Mouse (Mus musculus) embryonic fibroblast, embryonic 13.5 days (primary cell): Measurements from ENCODE around the gene Gm49320. TPM values are rescaled to one million over a fixed set of nuclear protein-coding genes. Genes with fewer than 3 reads are reported as not detected.

ENCODE experiments used
- H3K27ac ChIP-seq: 2 replicates; pipeline ENCODE4 v1.5.1; 2012; ENCODE audit warnings: low read length, control low read depth, inconsistent platforms; ENCODE audit not compliant: insufficient read depth
- H3K4me1 ChIP-seq: 2 replicates; pipeline ENCODE4 v1.6.1; 2011; ENCODE audit warnings: low read length; ENCODE audit not compliant: control insufficient read depth, insufficient read depth
- H3K4me3 ChIP-seq: 2 replicates; pipeline ENCODE4 v1.5.1; 2011; ENCODE audit warnings: mild to moderate bottlenecking, control low read depth, low read length; ENCODE audit not compliant: insufficient read depth
- CTCF ChIP-seq: IDR thresholded peaks from 2 replicates; pipeline ENCODE4 v1.5.1; 2011; ENCODE audit warnings: mild to moderate bottlenecking, control low read depth, low read length, moderate library complexity, borderline replicate concordance; ENCODE audit not compliant: insufficient read depth
- POLR2A ChIP-seq: IDR thresholded peaks from 2 replicates; pipeline ENCODE4 v1.6.1; 2011; ENCODE audit warnings: low read depth, mild to moderate bottlenecking, control low read depth, low read length, moderate library complexity
- polyA plus RNA-seq: library from polyadenylated mRNA; stranded (reverse); fragments of >200 nt; gene quantifications from 2 replicates; pipeline ENCODE4 v1.2.4, GENCODE M21; 2011; ENCODE audit warnings: low read depth; ENCODE audit not compliant: missing spikeins, insufficient read length

The Gm49320 gene
- polyA plus RNA-seq, 1 experiment: 0.60 TPM

- TF ChIP-seq POLR2A: no peak; the same call in none of the 2 replicates
- TF ChIP-seq CTCF: peak; percentile 92
- H3K4me3 ChIP-seq: peak overlapping the region; percentile 63
- peak overlapping the region; percentile 29; the same call in 1 of the 2 replicates for H3K27ac ChIP-seq
- peaks cover 10% of the 10 kb centered on the region for H3K4me1 ChIP-seq
These were observed 19.6 kb downstream of the Gm49320 start for GRCm38 (mm10) chr8:4258233-4258632.

GRCm38 (mm10) chr8:4258678-4259077 is 20.0 kb downstream of the Gm49320 start:
- Histone ChIP-seq H3K27ac (no peak overlapping the region), H3K4me1 (peaks cover 10% of the 10 kb centered on the region), H3K4me3 (peak overlapping the region; percentile 63)
- TF ChIP-seq CTCF: no peak
- TF ChIP-seq POLR2A: peak; percentile 9; the same call in 1 of the 2 replicates

- peak; percentile 90 for TF ChIP-seq POLR2A
- TF ChIP-seq CTCF: no peak
- H3K4me3 ChIP-seq: peak within 1 kb of the TSS; percentile 63
- peak within 1 kb of the TSS; percentile 48 for H3K27ac ChIP-seq
- peaks cover 8% of the 10 kb centered on the region for H3K4me1 ChIP-seq
These were observed 20.6 kb downstream of the Gm49320 start, which contains the start of gene Ctxn1 for GRCm38 (mm10) chr8:4259125-4259804. Ctxn1 (minus strand) TSS chr8:4259274.

- Histone ChIP-seq H3K4me1 (peaks cover 8% of the 10 kb centered on the region), H3K4me3 (no peak overlapping the region), H3K27ac (peak overlapping the region; percentile 48)
- no peak for TF ChIP-seq CTCF
- no peak for TF ChIP-seq POLR2A
These were observed 21.1 kb downstream of the Gm49320 start for GRCm38 (mm10) chr8:4259805-4260170.

GRCm38 (mm10) chr8:4263105-4263791 is 24.6 kb downstream of the Gm49320 start:
- Histone ChIP-seq H3K4me3 (no peak overlapping the region), H3K27ac (no peak overlapping the region), H3K4me1 (no peaks in the 10 kb centered on the region)
- TF ChIP-seq POLR2A: no peak
- TF ChIP-seq CTCF: no peak

- TF ChIP-seq POLR2A: no peak
- no peak for TF ChIP-seq CTCF
- no peaks in the 10 kb centered on the region for H3K4me1 ChIP-seq
- no peak overlapping the region for H3K27ac ChIP-seq
- H3K4me3 ChIP-seq: no peak overlapping the region
These were observed 26.7 kb downstream of the Gm49320 start for GRCm38 (mm10) chr8:4265160-4265914.

- 0 out of 2 replicates have a peak, but pooled peaks have one; percentile 9 for TF ChIP-seq CTCF
- no peak for TF ChIP-seq POLR2A
- H3K27ac ChIP-seq: no peak overlapping the region
- H3K4me3 ChIP-seq: no peak overlapping the region
- H3K4me1 ChIP-seq: no peaks in the 10 kb centered on the region
These were observed 29.0 kb downstream of the Gm49320 start for GRCm38 (mm10) chr8:4267627-4268026.

- H3K4me3 ChIP-seq: no peak overlapping the region
- TF ChIP-seq POLR2A: no peak
- TF ChIP-seq CTCF: no peak
- H3K4me1 ChIP-seq: 0 out of 2 replicates have a peak, but pooled peaks cover 3% of the 10 kb centered on the region
- H3K27ac ChIP-seq: no peak overlapping the region
These were observed 30.9 kb downstream of the Gm49320 start for GRCm38 (mm10) chr8:4269609-4270008.

GRCm38 (mm10) chr8:4275275-4276110 is 36.8 kb downstream of the Gm49320 start, which contains the start of gene Timm44:
Timm44 (minus strand) TSS chr8:4275913.
- H3K27ac ChIP-seq: peak within 1 kb of the TSS; percentile 22; the same call in 1 of the 2 replicates
- peak within 1 kb of the TSS; percentile 97 for H3K4me3 ChIP-seq
- TF ChIP-seq CTCF: no peak
- peak; percentile 78 for TF ChIP-seq POLR2A
- 0 out of 2 replicates have a peak, but pooled peaks cover 6% of the 10 kb centered on the region for H3K4me1 ChIP-seq

GRCm38 (mm10) chr8:4276111-4276465 is 37.4 kb downstream of the Gm49320 start:
- H3K27ac ChIP-seq: peak overlapping the region; percentile 22; the same call in 1 of the 2 replicates
- peak overlapping the region; percentile 97 for H3K4me3 ChIP-seq
- TF ChIP-seq POLR2A: no peak
- TF ChIP-seq CTCF: no peak
- H3K4me1 ChIP-seq: 0 out of 2 replicates have a peak, but pooled peaks cover 6% of the 10 kb centered on the region
